Mouse (Mus musculus) limb, embryonic 11.5 days (tissue): ENCODE measurements at regions not wholly inside any gene's neighbourhood (a gene's known extent, or its start where the extent isn't known, plus 50 kb on each side); places are given as distances from the start of the nearest gene placed in this dataset.

Experiments
- ATAC-seq: fragments of 200-750 bp; cut with Nextera tagmentation; 2 replicates; pipeline ENCODE4 v1.8.0; 2017; ENCODE audit warnings: low read depth; ENCODE audit not compliant: insufficient number of reproducible peaks, low FRiP score, low TSS enrichment
- DNase-seq: peaks from one replicate; pipeline ENCODE4 v3.0.0-alpha.2; 2015; ENCODE audit warnings: low spot score
- H3K27ac ChIP-seq: fragments of 300-500 bp; sonication (generic); replicated peaks from 2 replicates; pipeline ENCODE4 v1.5.1; 2014; ENCODE audit warnings: low read depth, mild to moderate bottlenecking, low read length
- H3K27me3 ChIP-seq: fragments of 300-500 bp; sonication (generic); 2 replicates; pipeline ENCODE4 v1.6.1; 2014; ENCODE audit warnings: mild to moderate bottlenecking, low read length, mixed read lengths; ENCODE audit not compliant: control insufficient read depth, insufficient read depth
- H3K36me3 ChIP-seq: fragments of 300-500 bp; sonication (generic); 2 replicates; pipeline ENCODE4 v1.6.1; 2014; ENCODE audit warnings: mild to moderate bottlenecking, low read length, moderate library complexity, mixed read lengths; ENCODE audit not compliant: control insufficient read depth, insufficient read depth
- H3K4me1 ChIP-seq: fragments of 300-500 bp; sonication (generic); 2 replicates; pipeline ENCODE4 v1.6.1; 2014; ENCODE audit warnings: low read length, mixed read lengths; ENCODE audit not compliant: control insufficient read depth, insufficient read depth
- H3K4me2 ChIP-seq: fragments of 300-500 bp; sonication (generic); 2 replicates; pipeline ENCODE4 v1.6.1; 2014; ENCODE audit warnings: low read depth, mild to moderate bottlenecking, moderate library complexity; ENCODE audit not compliant: severe bottlenecking
- H3K4me3 ChIP-seq: fragments of 300-500 bp; sonication (generic); 2 replicates; pipeline ENCODE4 v1.5.1; 2014; ENCODE audit warnings: low read depth, low read length
- H3K9ac ChIP-seq: fragments of 300-500 bp; sonication (generic); 2 replicates; pipeline ENCODE4 v1.6.1; 2014; ENCODE audit warnings: mild to moderate bottlenecking, low read length
- H3K9me3 ChIP-seq: fragments of 300-500 bp; sonication (generic); 2 replicates; pipeline ENCODE4 v1.6.1; 2016; ENCODE audit warnings: low read length; ENCODE audit not compliant: control insufficient read depth
- WGBS: fragments of 180-500 bp; shearing (Covaris S2); extraction: QIAGEN DNeasy Blood & Tissue Kit; methylation state at CpG from one replicate; pipeline ENCODE4 v1.1.7; 2014; 5-methylcytosine and 5-hydroxymethylcytosine counted together

- H3K9me3 ChIP-seq, result no peaks in the 10 kb centered on the region
- no peaks in the 10 kb centered on the region for H3K36me3 ChIP-seq
- H3K4me1 ChIP-seq, result 0 out of 2 replicates have a peak, but pooled peaks cover 3% of the 10 kb centered on the region
- WGBS, result 68% methylated on average over 9 of the region's 9 CpGs
- H3K27me3 ChIP-seq, result no peaks in the 10 kb centered on the region
- no peak for ATAC-seq
- no peak overlapping the region for H3K9ac ChIP-seq
- H3K4me3 ChIP-seq, result no peak overlapping the region
- no peak for DNase-seq
- no peak overlapping the region for H3K4me2 ChIP-seq
- H3K27ac ChIP-seq, result no peak overlapping the region
These were observed 198.9 kb upstream of the Cxcl12 start for GRCm38 (mm10) chr6:116969381-116969910.

GRCm38 (mm10) chr6:116974841-116975240 lies 193.5 kb upstream of the Cxcl12 start:
- Histone ChIP-seq H3K27me3 (no peaks in the 10 kb centered on the region), H3K9me3 (no peaks in the 10 kb centered on the region), H3K36me3 (no peaks in the 10 kb centered on the region), H3K4me3 (no peak overlapping the region), H3K9ac (no peak overlapping the region), H3K27ac (no peak overlapping the region), H3K4me2 (no peak overlapping the region), H3K4me1 (no peaks in the 10 kb centered on the region)
- DNase-seq (no peak), ATAC-seq (no peak)
- WGBS, result 82% methylated on average over 3 of the region's 3 CpGs

- DNase-seq (peak; percentile 45), ATAC-seq (no peak)
- WGBS, result 3% methylated on average over 10 of the region's 10 CpGs
- Histone ChIP-seq H3K36me3 (no peaks in the 10 kb centered on the region), H3K4me2 (peak overlapping the region; percentile 3; the same call in 1 of the 2 replicates), H3K27me3 (no peaks in the 10 kb centered on the region), H3K27ac (no peak overlapping the region), H3K4me3 (no peak overlapping the region), H3K4me1 (peaks cover 8% of the 10 kb centered on the region; the same call in 1 of the 2 replicates), H3K9ac (peak overlapping the region; percentile 13; the same call in 1 of the 2 replicates), H3K9me3 (no peaks in the 10 kb centered on the region)
These were observed 187.9 kb upstream of the Cxcl12 start for GRCm38 (mm10) chr6:116980349-116980995.

GRCm38 (mm10) chr6:116985147-116985737 lies 183.1 kb upstream of the Cxcl12 start:
- Histone ChIP-seq H3K27ac (no peak overlapping the region), H3K4me1 (peaks cover 6% of the 10 kb centered on the region; the same call in 1 of the 2 replicates), H3K9ac (no peak overlapping the region), H3K9me3 (no peaks in the 10 kb centered on the region), H3K4me2 (no peak overlapping the region), H3K27me3 (no peaks in the 10 kb centered on the region), H3K4me3 (no peak overlapping the region), H3K36me3 (no peaks in the 10 kb centered on the region)
- ATAC-seq (no peak), DNase-seq (peak; percentile 22)
- WGBS, result 39% methylated on average over 4 of the region's 4 CpGs

- no peaks in the 10 kb centered on the region for H3K9me3 ChIP-seq
- no peak for ATAC-seq
- no peaks in the 10 kb centered on the region for H3K36me3 ChIP-seq
- H3K27ac ChIP-seq, result no peak overlapping the region
- 47% methylated on average over 10 of the region's 10 CpGs for WGBS
- H3K9ac ChIP-seq, result no peak overlapping the region
- DNase-seq, result peak; percentile 19
- H3K4me3 ChIP-seq, result no peak overlapping the region
- H3K4me1 ChIP-seq, result no peaks in the 10 kb centered on the region
- no peaks in the 10 kb centered on the region for H3K27me3 ChIP-seq
- no peak overlapping the region for H3K4me2 ChIP-seq
These were observed 181.9 kb upstream of the Cxcl12 start for GRCm38 (mm10) chr6:116986266-116987000.

GRCm38 (mm10) chr6:116987243-116987642 lies 181.1 kb upstream of the Cxcl12 start:
- no peaks in the 10 kb centered on the region for H3K9me3 ChIP-seq
- 81% methylated on average over 5 of the region's 5 CpGs for WGBS

GRCm38 (mm10) chr6:116998948-116999682 lies 169.2 kb upstream of the Cxcl12 start:
- Histone ChIP-seq H3K27ac (no peak overlapping the region), H3K4me3 (no peak overlapping the region), H3K4me1 (no peaks in the 10 kb centered on the region), H3K9ac (no peak overlapping the region), H3K27me3 (no peaks in the 10 kb centered on the region), H3K36me3 (no peaks in the 10 kb centered on the region), H3K4me2 (no peak overlapping the region), H3K9me3 (no peaks in the 10 kb centered on the region)
- WGBS, result 87% methylated on average over 9 of the region's 9 CpGs
- DNase-seq (no peak), ATAC-seq (no peak)

More at GRCm38 (mm10) chr6:116987243-116987642, 181.1 kb upstream of the Cxcl12 start:
- H3K27ac ChIP-seq, result no peak overlapping the region
- DNase-seq (peak; percentile 15), ATAC-seq (no peak)
- H3K4me3 ChIP-seq, result no peak overlapping the region
- no peak overlapping the region for H3K4me2 ChIP-seq
- no peaks in the 10 kb centered on the region for H3K4me1 ChIP-seq
- H3K27me3 ChIP-seq, result no peaks in the 10 kb centered on the region
- H3K36me3 ChIP-seq, result no peaks in the 10 kb centered on the region
- no peak overlapping the region for H3K9ac ChIP-seq

- Histone ChIP-seq H3K9me3 (no peaks in the 10 kb centered on the region), H3K27ac (no peak overlapping the region), H3K4me1 (no peaks in the 10 kb centered on the region), H3K27me3 (no peaks in the 10 kb centered on the region), H3K4me2 (no peak overlapping the region), H3K9ac (no peak overlapping the region), H3K4me3 (no peak overlapping the region), H3K36me3 (no peaks in the 10 kb centered on the region)
- ATAC-seq, result no peak
- DNase-seq, result no peak
- WGBS, result 67% methylated on average over 4 of the region's 4 CpGs
These were observed 168.4 kb upstream of the Cxcl12 start for GRCm38 (mm10) chr6:116999940-117000339.
